Comparison of ENCODE assay signal across 8 mouse cellular contexts in the genomic region with DNA sequence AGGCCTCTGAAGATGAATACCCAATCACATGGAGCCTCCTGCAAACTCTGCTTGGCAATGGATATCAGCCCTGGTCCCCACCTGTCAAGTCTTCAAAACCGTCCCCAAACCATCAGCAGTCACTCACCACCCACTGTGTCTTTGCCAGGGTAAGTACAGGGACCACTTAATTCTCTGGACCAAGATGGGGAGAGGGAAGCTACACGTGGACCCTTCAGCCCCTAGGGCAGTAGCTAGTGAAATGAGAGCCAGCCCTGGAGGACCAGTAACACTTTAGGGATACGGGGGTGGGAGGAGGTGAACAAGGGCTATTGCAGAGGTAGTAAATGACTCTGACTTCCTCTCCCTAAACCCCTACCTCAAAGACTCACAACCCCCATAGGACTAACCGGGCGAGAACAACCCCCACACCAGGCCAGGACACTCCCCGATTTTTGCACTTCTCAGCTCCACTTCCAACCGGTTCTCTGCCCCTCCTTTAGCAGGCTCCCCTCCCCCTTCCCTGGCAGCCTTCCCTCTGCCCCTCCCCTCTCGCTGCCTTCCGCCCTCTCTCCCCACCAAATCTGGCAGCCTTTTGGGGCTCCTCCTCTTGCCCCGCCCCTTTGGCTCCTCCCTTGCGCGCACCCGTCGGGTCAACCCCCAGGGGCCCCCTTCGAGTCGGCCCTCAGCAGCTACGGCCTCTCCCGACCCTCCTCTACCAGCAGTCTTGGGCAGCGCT. TPM values are rescaled to one million over a fixed set of nuclear protein-coding genes. Genes with fewer than 3 reads are reported as not detected.
DNase-seq lines count a peak whose midpoint lies in the region; ATAC-seq lines count a peak whose summit lies in the region.

No protein-coding gene starts in this region.

- peaks cover 58% of the 10 kb centered on the region for H3K4me1 ChIP-seq in embryonic facial prominence, embryonic 13.5 days
- H3K4me1 ChIP-seq in heart, embryonic 11.5 days (ENCODE audit: control insufficient read depth, insufficient read depth, low read length) = peaks cover 20% of the 10 kb centered on the region
- peaks cover 75% of the 10 kb centered on the region for H3K4me1 ChIP-seq in kidney, embryonic 15.5 days
- H3K4me1 ChIP-seq in stomach, embryonic 14.5 days (ENCODE audit: control insufficient read depth, insufficient read depth, low read length) = peaks cover 31% of the 10 kb centered on the region

- peak; percentile 68 for DNase-seq in 3T3-L1 (ENCODE audit: low read depth, low spot score)
- DNase-seq in adrenal gland, postnatal 14 days = peak; percentile 99
- DNase-seq in liver = peak; percentile 89
- DNase-seq in monocyte, adult 2 months (ENCODE audit: low read depth in 1 of 2, low spot score in 2 of 2) = peak; percentile 45 to 59

- H3K27me3 ChIP-seq in embryonic facial prominence, embryonic 13.5 days = peaks cover 16% of the 10 kb centered on the region
- H3K27me3 ChIP-seq in heart, embryonic 11.5 days (ENCODE audit: control insufficient read depth, insufficient read depth, low read length) = peaks cover 12% of the 10 kb centered on the region
- no peaks in the 10 kb centered on the region for H3K27me3 ChIP-seq in kidney, embryonic 15.5 days
- no peaks in the 10 kb centered on the region for H3K27me3 ChIP-seq in stomach, embryonic 14.5 days (ENCODE audit: control insufficient read depth, insufficient read depth, low read length)

- peak overlapping the region; percentile 75 for H3K4me2 ChIP-seq in embryonic facial prominence, embryonic 13.5 days
- peak overlapping the region; percentile 94 for H3K4me2 ChIP-seq in heart, embryonic 11.5 days
- peak overlapping the region; percentile 85 for H3K4me2 ChIP-seq in kidney, embryonic 15.5 days
- peak overlapping the region; percentile 56 for H3K4me2 ChIP-seq in stomach, embryonic 14.5 days (replicated peaks; ENCODE audit: low read depth, low read length)

- no peaks in the 10 kb centered on the region for H3K9me3 ChIP-seq in embryonic facial prominence, embryonic 13.5 days
- H3K9me3 ChIP-seq in heart, embryonic 11.5 days (replicated peaks; ENCODE audit: control insufficient read depth, low read length) = no peaks in the 10 kb centered on the region
- 0 out of 2 replicates have a peak, but pooled peaks cover 2% of the 10 kb centered on the region for H3K9me3 ChIP-seq in kidney, embryonic 15.5 days (replicated peaks)
- H3K9me3 ChIP-seq in stomach, embryonic 14.5 days (ENCODE audit: control insufficient read depth, low read depth, low read length) = no peaks in the 10 kb centered on the region

- peak overlapping the region; percentile 96 for H3K27ac ChIP-seq in embryonic facial prominence, embryonic 13.5 days
- peak overlapping the region; percentile 62 for H3K27ac ChIP-seq in heart, embryonic 11.5 days (ENCODE audit: low read depth, low read length)
- H3K27ac ChIP-seq in kidney, embryonic 15.5 days = peak overlapping the region; percentile 98
- peak overlapping the region; percentile 98 for H3K27ac ChIP-seq in stomach, embryonic 14.5 days (ENCODE audit: low read length)

- H3K9ac ChIP-seq in embryonic facial prominence, embryonic 13.5 days = peak overlapping the region; percentile 94
- H3K9ac ChIP-seq in heart, embryonic 11.5 days (ENCODE audit: low read depth, low read length) = peak overlapping the region; percentile 56
- H3K9ac ChIP-seq in kidney, embryonic 15.5 days = peak overlapping the region; percentile 47
- H3K9ac ChIP-seq in stomach, embryonic 14.5 days (replicated peaks; ENCODE audit: low read depth, low read length) = peak overlapping the region; percentile 39; the same call in 1 of the 2 replicates

- peaks cover 40% of the 10 kb centered on the region for H3K36me3 ChIP-seq in embryonic facial prominence, embryonic 13.5 days
- peaks cover 12% of the 10 kb centered on the region for H3K36me3 ChIP-seq in heart, embryonic 11.5 days (ENCODE audit: control insufficient read depth, insufficient read depth, low read length)
- H3K36me3 ChIP-seq in kidney, embryonic 15.5 days = peaks cover 39% of the 10 kb centered on the region
- peaks cover 24% of the 10 kb centered on the region for H3K36me3 ChIP-seq in stomach, embryonic 14.5 days (ENCODE audit: control insufficient read depth, insufficient read depth, low read length)

- WGBS in embryonic facial prominence, embryonic 13.5 days = 2% methylated on average over 19 of the region's 19 CpGs
- 2% methylated on average over 19 of the region's 19 CpGs for WGBS in heart, embryonic 11.5 days (ENCODE audit: insufficient replicate concordance)
- WGBS in kidney, embryonic 15.5 days = 2% methylated on average over 19 of the region's 19 CpGs
- 3% methylated on average over 19 of the region's 19 CpGs for WGBS in stomach, embryonic 14.5 days

- ATAC-seq in embryonic facial prominence, embryonic 13.5 days (ENCODE audit: insufficient number of reproducible peaks, insufficient read depth, low FRiP score, low TSS enrichment, low read depth) = peak; percentile 80
- peak; percentile 87 for ATAC-seq in heart, embryonic 11.5 days (replicated peaks; ENCODE audit: insufficient number of reproducible peaks, low FRiP score, low TSS enrichment)
- peak; percentile 83 for ATAC-seq in kidney, embryonic 15.5 days (replicated peaks; ENCODE audit: low FRiP score)
- ATAC-seq in stomach, embryonic 14.5 days (ENCODE audit: insufficient number of reproducible peaks, insufficient read depth, low FRiP score, low read depth) = peak; percentile 85

- H3K4me3 ChIP-seq in embryonic facial prominence, embryonic 13.5 days = peak overlapping the region; percentile 90
- H3K4me3 ChIP-seq in heart, embryonic 11.5 days (ENCODE audit: low read depth, low read length) = peak overlapping the region; percentile 77
- H3K4me3 ChIP-seq in kidney, embryonic 15.5 days (replicated peaks) = peak overlapping the region; percentile 89
- peak overlapping the region; percentile 91 for H3K4me3 ChIP-seq in stomach, embryonic 14.5 days (ENCODE audit: low read depth, low read length)

RNA-seq across cellular contexts. Expression of a gene that starts 1.9 kb away (rescaled TPM):
- total RNA-seq in adrenal gland, postnatal 14 days (2021) = 41.5 and 42.1 TPM in 2 replicates
- polyA plus RNA-seq in embryonic facial prominence, embryonic 13.5 days (2015; fragmentation: Nextera tagmentation; extraction: Ambion mirVana) = 30.2 and 31.6 TPM in 2 replicates
- 17.3 and 17.8 TPM in 2 replicates for polyA plus RNA-seq in heart, embryonic 11.5 days (2014; fragmentation: Nextera tagmentation; extraction: Ambion mirVana)
- polyA plus RNA-seq in kidney, embryonic 15.5 days (2015; fragmentation: Nextera tagmentation; extraction: Ambion mirVana) = 27.2 and 29.6 TPM in 2 replicates
- 27.1 and 30.8 TPM in 2 replicates for polyA plus RNA-seq in stomach, embryonic 14.5 days (2014; fragmentation: Nextera tagmentation; extraction: Ambion mirVana)

RNA-seq across cellular contexts. Expression of a gene that starts 4.3 kb away (rescaled TPM):
- total RNA-seq in adrenal gland, postnatal 14 days (2021) = 2.6 TPM in 2 replicates
- 0.25 and 0.46 TPM in 2 replicates for polyA plus RNA-seq in embryonic facial prominence, embryonic 13.5 days (2015; fragmentation: Nextera tagmentation; extraction: Ambion mirVana)
- 0.41 and 0.54 TPM in 2 replicates for polyA plus RNA-seq in heart, embryonic 11.5 days (2014; fragmentation: Nextera tagmentation; extraction: Ambion mirVana)
- 0.22 and 0.86 TPM in 2 replicates for polyA plus RNA-seq in kidney, embryonic 15.5 days (2015; fragmentation: Nextera tagmentation; extraction: Ambion mirVana)
- polyA plus RNA-seq in stomach, embryonic 14.5 days (2014; fragmentation: Nextera tagmentation; extraction: Ambion mirVana) = 0.20 and 0.41 TPM in 2 replicates

RNA-seq across cellular contexts. Expression of a gene that starts 48.4 kb away (rescaled TPM):
- total RNA-seq in adrenal gland, postnatal 14 days (2021) = 26.3 and 30.5 TPM in 2 replicates
- 25.8 and 28.0 TPM in 2 replicates for polyA plus RNA-seq in embryonic facial prominence, embryonic 13.5 days (2015; fragmentation: Nextera tagmentation; extraction: Ambion mirVana)
- 14.7 and 15.4 TPM in 2 replicates for polyA plus RNA-seq in heart, embryonic 11.5 days (2014; fragmentation: Nextera tagmentation; extraction: Ambion mirVana)
- 21.2 and 23.6 TPM in 2 replicates for polyA plus RNA-seq in kidney, embryonic 15.5 days (2015; fragmentation: Nextera tagmentation; extraction: Ambion mirVana)
- 20.1 and 21.7 TPM in 2 replicates for polyA plus RNA-seq in stomach, embryonic 14.5 days (2014; fragmentation: Nextera tagmentation; extraction: Ambion mirVana)

Comparison
In these comparisons a context has a peak if more than half of its experiments do, and no peak if none do; other contexts are left out.
1. Peak in every context shown above with its lines: DNase-seq, ATAC-seq, H3K4me3 ChIP-seq and H3K27ac ChIP-seq.
2. H3K9ac ChIP-seq: peak in every context shown above with its lines; median percentile 94 in embryonic facial prominence, embryonic 13.5 days; 56 in heart, embryonic 11.5 days; 47 in kidney, embryonic 15.5 days; 39 in stomach, embryonic 14.5 days.